Mouse (Mus musculus) heart, postnatal 0 days (tissue): Measurements from ENCODE around the gene Gm26920. TPM values are rescaled to one million over a fixed set of nuclear protein-coding genes. Genes with fewer than 3 reads are reported as not detected.

Experiments used
- ATAC-seq: fragments of 200-750 bp; cut with Nextera tagmentation; 2 replicates; pipeline ENCODE4 v1.8.0; 2017; ENCODE audit warnings: low read depth, moderate number of reproducible peaks, moderate library complexity; ENCODE audit not compliant: insufficient read depth
- DNase-seq: peaks from one replicate; pipeline ENCODE4 v3.0.0-alpha.2; 2016; ENCODE audit warnings: low spot score
- H3K27ac ChIP-seq: fragments of 300-500 bp; sonication (generic); 2 replicates; pipeline ENCODE4 v1.5.1; 2014; ENCODE audit warnings: low read depth, mild to moderate bottlenecking
- H3K27me3 ChIP-seq: fragments of 300-500 bp; sonication (generic); 2 replicates; pipeline ENCODE4 v1.6.1; 2014; ENCODE audit warnings: low read length, mixed read lengths; ENCODE audit not compliant: control insufficient read depth, insufficient read depth
- H3K36me3 ChIP-seq: fragments of 300-500 bp; sonication (generic); replicated peaks from 2 replicates; pipeline ENCODE4 v1.6.1; 2014; ENCODE audit warnings: low read length, mixed read lengths; ENCODE audit not compliant: control insufficient read depth, insufficient read depth
- H3K4me1 ChIP-seq: fragments of 300-500 bp; sonication (generic); 2 replicates; pipeline ENCODE4 v1.6.1; 2014; ENCODE audit warnings: antibody characterized with exemption; ENCODE audit not compliant: control insufficient read depth, insufficient read depth
- H3K4me2 ChIP-seq: fragments of 300-500 bp; sonication (generic); 2 replicates; pipeline ENCODE4 v1.6.1; 2014; ENCODE audit warnings: low read depth, mild to moderate bottlenecking, low read length, moderate library complexity
- H3K4me3 ChIP-seq: fragments of 300-500 bp; sonication (generic); 2 replicates; pipeline ENCODE4 v1.5.1; 2014; ENCODE audit warnings: low read depth, low read length
- H3K9ac ChIP-seq: fragments of 300-500 bp; sonication (generic); replicated peaks from 2 replicates; pipeline ENCODE4 v1.6.1; 2014; ENCODE audit warnings: low read depth, low read length, mixed read lengths
- H3K9me3 ChIP-seq: fragments of 300-500 bp; sonication (generic); replicated peaks from 2 replicates; pipeline ENCODE4 v1.6.1; 2016; ENCODE audit warnings: low read length; ENCODE audit not compliant: control insufficient read depth
- CTCF ChIP-seq: IDR thresholded peaks from 2 replicates; pipeline ENCODE4 v1.5.1; 2016; ENCODE audit warnings: antibody characterized with exemption, control low read depth, low read depth
- EP300 ChIP-seq: IDR thresholded peaks from 2 replicates; pipeline ENCODE4 v1.6.1; 2016; ENCODE audit warnings: antibody characterized with exemption, low read depth
- WGBS: fragments of 180-500 bp; shearing (Covaris S2); extraction: QIAGEN DNeasy Blood & Tissue Kit; methylation state at CpG from one replicate; pipeline ENCODE4 v1.1.7; 2014; 5-methylcytosine and 5-hydroxymethylcytosine counted together
- polyA plus RNA-seq: library from polyadenylated mRNA; unstranded; fragments of >200 nt; fragmentation: Nextera tagmentation; extraction: Ambion mirVana; gene quantifications from 2 replicates; pipeline ENCODE4 v1.2.1, GENCODE M21; 2015
- total RNA-seq: library from RNA; depleted of rRNA; stranded (reverse); fragments of >200 nt; gene quantifications from 2 replicates; pipeline ENCODE4 v1.2.3, GENCODE M21; 2014; ENCODE audit warnings: low replicate concordance

Gm26920 gene
- total and polyA plus RNA-seq, 2 experiments from 2014 or later = 0.18 TPM; not detected in 1

- under 1% methylated on average over 26 of the region's 26 CpGs for WGBS
- Histone ChIP-seq H3K4me1 (peaks cover 7% of the 10 kb centered on the region), H3K36me3 (peaks cover 4% of the 10 kb centered on the region), H3K9me3 (no peaks in the 10 kb centered on the region), H3K9ac (peak within 1 kb of the TSS; percentile 76), H3K4me2 (peak within 1 kb of the TSS; percentile 71), H3K4me3 (peak within 1 kb of the TSS; percentile 70), H3K27ac (peak within 1 kb of the TSS; percentile 93), H3K27me3 (no peaks in the 10 kb centered on the region)
- ATAC-seq (peak; percentile 79), DNase-seq (peak; percentile 98)
- TF ChIP-seq CTCF (no peak; the same call in 1 of the 2 replicates), EP300 (no peak)
Measured at GRCm38 (mm10) chr7:30094646-30095429, 4.6 kb upstream of the Gm26920 start, which contains the start of gene Zfp260. Gene Zfp260 (plus strand): TSS chr7:30094777.

- no peak for ATAC-seq
- no peaks in the 10 kb centered on the region for H3K9me3 ChIP-seq
- DNase-seq = no peak
- H3K4me3 ChIP-seq = peak overlapping the region; percentile 70
- 0 out of 2 replicates have a peak overlapping the region, but pooled peaks have one; percentile 93 for H3K27ac ChIP-seq
- peaks cover 14% of the 10 kb centered on the region for H3K4me1 ChIP-seq
- 68% methylated on average over 6 of the region's 6 CpGs for whole genome bisulfite sequencing
- H3K4me2 ChIP-seq = peak overlapping the region; percentile 71
- TF ChIP-seq CTCF (no peak), EP300 (no peak)
- no peak overlapping the region for H3K9ac ChIP-seq
- H3K36me3 ChIP-seq = 0 out of 2 replicates have a peak, but pooled peaks cover under 1% of the 10 kb centered on the region
- no peaks in the 10 kb centered on the region for H3K27me3 ChIP-seq
Measured at GRCm38 (mm10) chr7:30093918-30094415, 3.8 kb upstream of the Gm26920 start.

GRCm38 (mm10) chr7:30092666-30093065, 2.5 kb upstream of the Gm26920 start:
- H3K36me3 ChIP-seq = no peaks in the 10 kb centered on the region
- H3K4me1 ChIP-seq = peaks cover 14% of the 10 kb centered on the region
- TF ChIP-seq EP300 (no peak), CTCF (no peak)
- H3K27ac ChIP-seq = no peak overlapping the region
- no peak for ATAC-seq
- H3K9me3 ChIP-seq = no peaks in the 10 kb centered on the region
- H3K4me2 ChIP-seq = no peak overlapping the region
- 79% methylated on average over 9 of the region's 9 CpGs for WGBS
- H3K4me3 ChIP-seq = no peak overlapping the region
- H3K27me3 ChIP-seq = no peaks in the 10 kb centered on the region
- H3K9ac ChIP-seq = no peak overlapping the region
- no peak for DNase-seq

GRCm38 (mm10) chr7:30090970-30091585, 868 bp upstream of the Gm26920 start:
- no peaks in the 10 kb centered on the region for H3K27me3 ChIP-seq
- 9% methylated on average over 9 of the region's 9 CpGs for WGBS
- H3K4me3 ChIP-seq = peak overlapping the region; percentile 53
- H3K9me3 ChIP-seq = no peaks in the 10 kb centered on the region
- H3K4me2 ChIP-seq = peak overlapping the region; percentile 81
- peaks cover 14% of the 10 kb centered on the region for H3K4me1 ChIP-seq
- no peak for ATAC-seq
- H3K27ac ChIP-seq = peak overlapping the region; percentile 49; the same call in 1 of the 2 replicates
- DNase-seq = peak; percentile 43
- 0 out of 2 replicates have a peak, but pooled peaks have one; percentile 18 for TF ChIP-seq EP300
- peak; percentile 54 for TF ChIP-seq CTCF
- H3K9ac ChIP-seq = no peak overlapping the region; the same call in 1 of the 2 replicates
- H3K36me3 ChIP-seq = no peaks in the 10 kb centered on the region; the same call in 1 of the 2 replicates

- Histone ChIP-seq H3K4me1 (peaks cover 13% of the 10 kb centered on the region), H3K9ac (peak overlapping the region; percentile 60), H3K9me3 (no peaks in the 10 kb centered on the region), H3K27ac (no peak overlapping the region), H3K36me3 (no peaks in the 10 kb centered on the region; the same call in 1 of the 2 replicates), H3K4me2 (peak overlapping the region; percentile 81), H3K4me3 (peak overlapping the region; percentile 53), H3K27me3 (no peaks in the 10 kb centered on the region)
- no peak for ATAC-seq
- DNase-seq = no peak
- no peak for TF ChIP-seq CTCF
- no peak for TF ChIP-seq EP300
- 24% methylated on average over 6 of the region's 6 CpGs for WGBS
Measured at GRCm38 (mm10) chr7:30089405-30089804, 805 bp downstream of the Gm26920 start.
